Mouse (Mus musculus) c-Kit-positive CD71-positive TER-119-positive erythroid progenitor cells, embryonic 14.5 days (primary cell): Measurements from ENCODE around the gene Tmprss11c.
"Not testable (repeated sequence)": the region's sequence is repeated elsewhere in the genome, so short reads cannot be mapped to it uniquely, and the experiment has no call there.

Experiments
- DNase-seq: peaks from one replicate; pipeline ENCODE4 v3.0.0-alpha.2; 2013; ENCODE audit warnings: low spot score

Tmprss11c gene

DNA sequence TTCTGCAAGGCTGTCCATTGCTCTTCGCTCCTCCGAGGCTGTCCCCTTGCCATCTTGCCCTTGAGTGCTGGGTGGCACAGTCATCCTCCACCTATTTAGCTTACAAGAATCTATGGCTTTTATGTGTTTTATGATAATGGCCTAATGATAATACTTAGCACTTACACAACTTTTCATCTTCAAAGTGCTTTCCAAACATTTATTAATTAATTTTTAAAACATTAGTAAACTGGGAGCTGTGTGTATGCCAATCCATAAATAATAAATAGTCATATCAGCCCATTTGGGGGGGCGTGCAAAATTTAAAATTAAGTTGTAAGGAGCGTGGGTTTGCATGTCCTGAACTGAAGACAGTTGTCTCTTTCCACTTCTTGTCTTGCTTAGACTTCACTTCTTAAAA, at the start of gene Tmprss11c:
Tmprss11c (minus strand) TSS at position 101 of the 400 bp plus-strand sequence.
- DNase-seq, result no peak

DNA sequence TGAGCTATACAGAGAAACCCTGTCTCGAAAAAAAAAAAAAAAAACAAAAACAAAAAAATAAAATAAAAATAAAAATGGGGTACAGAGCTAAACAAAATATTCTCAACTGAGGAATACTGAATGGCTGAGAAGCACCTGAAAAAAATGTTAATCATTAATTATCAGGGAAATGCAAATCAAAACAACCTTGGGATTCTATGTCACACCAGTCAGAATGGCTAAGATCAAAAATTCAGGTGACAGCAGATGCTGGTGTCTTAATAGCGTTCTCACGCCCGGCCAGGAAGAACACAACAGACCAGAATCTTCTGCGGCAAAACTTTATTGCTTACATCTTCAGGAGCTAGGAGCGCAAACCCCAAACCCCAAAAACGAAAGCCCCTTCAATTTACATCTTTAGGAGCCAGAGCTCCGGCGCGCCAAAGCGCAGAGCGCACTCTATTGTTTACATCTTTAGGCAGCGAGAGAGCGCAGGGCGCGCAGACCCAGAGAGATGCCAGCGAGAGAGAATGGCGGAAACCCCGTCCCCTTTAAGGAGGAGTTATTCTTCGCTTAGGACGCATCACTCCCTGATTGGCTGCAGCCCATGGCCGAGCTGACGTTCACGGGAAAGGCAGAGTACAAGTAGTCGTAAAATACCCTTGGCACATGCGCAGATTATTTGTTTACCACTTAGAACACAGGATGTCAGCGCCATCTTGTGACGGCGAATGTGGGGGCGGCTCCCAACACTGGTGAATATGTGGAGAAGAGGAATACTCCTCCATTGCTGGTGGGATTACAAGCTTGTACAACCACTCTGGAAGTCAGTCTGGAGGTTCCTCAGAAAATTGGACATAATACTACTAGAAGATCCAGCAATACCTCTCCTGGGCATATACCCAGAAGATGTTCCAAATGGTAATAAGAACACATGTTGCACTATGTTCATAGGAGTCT, 29.2 kb upstream of the Tmprss11c start:
- not testable (repeated sequence) for DNase-seq

DNA sequence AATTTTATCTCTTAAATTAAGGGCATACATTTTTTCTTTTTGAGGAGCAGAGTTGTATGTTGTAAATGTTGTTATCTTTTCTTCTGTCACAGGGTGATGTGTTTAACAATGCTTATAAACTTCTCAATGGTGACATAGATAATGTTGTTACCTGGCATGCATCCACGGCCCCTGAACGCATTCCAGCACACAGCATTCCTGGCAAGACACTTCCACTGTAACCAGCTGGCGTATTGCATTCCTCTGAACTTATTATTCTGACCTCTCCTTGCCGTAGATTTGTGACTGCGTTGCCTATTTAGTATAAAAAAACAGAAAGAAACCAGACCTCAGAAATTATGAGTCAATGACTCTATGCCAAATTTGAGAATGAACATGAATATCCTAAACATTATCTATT, 17.0 kb upstream of the Tmprss11c start:
- no peak for DNase-seq

DNA sequence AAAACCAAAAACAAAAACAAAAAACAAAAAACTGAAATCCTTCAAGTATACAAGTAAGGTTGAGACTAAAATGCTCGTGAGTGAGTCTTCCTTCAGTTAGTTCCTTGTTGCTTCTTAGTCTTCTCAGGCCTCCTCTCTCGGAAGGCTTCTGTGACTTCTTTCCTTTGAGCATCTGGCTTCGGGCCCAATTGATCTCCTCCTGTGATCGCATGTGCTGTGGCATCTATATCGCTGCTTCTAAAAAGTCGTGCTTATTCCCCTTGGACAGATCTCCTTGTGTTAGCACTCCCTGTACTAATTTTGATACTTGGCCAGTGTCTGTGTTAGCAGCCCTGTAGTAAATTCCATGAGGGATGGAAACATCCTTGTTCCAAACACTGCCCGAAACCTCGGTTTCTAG, 14.8 kb upstream of the Tmprss11c start:
- no peak for DNase-seq

DNA sequence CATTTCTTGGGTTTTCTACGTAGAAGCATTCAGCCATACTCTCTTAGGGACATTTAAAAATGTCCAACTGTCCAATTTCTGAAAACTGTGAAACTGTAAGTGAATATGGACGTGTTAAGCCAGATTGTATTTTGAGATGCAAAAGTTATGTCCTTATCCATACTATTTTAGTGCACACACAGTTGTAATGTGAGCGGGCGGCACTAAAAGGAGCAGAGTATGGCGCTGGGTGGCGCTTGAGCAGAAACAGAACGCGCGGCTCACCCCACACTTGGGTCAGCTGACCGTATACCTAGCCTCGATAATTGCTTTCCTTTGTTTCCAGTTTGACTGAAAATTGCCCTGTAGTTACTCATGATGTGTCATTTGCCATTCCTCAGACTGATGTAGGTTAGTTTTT, 42.5 kb downstream of the Tmprss11c start:
- no peak for DNase-seq

DNA sequence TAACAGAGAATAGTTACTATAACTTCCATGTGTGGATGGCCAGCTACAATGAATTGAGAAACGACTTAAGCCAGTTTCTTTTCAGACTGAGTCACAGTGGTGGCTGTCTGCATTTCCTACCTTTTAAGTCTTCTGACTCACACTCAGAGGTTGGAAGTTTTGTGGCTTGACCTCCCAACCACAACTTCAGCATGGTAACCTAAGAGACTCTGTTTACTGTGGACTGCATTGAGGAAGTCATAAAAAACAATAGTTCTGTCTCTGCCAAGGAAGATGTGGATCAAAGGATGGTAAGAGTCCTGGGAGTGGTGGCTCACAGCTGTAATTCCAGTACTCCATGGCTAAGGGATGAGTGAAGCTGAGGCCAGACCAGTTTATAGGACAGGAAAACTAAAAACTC, 44.2 kb downstream of the Tmprss11c start:
- DNase-seq, result no peak

DNA sequence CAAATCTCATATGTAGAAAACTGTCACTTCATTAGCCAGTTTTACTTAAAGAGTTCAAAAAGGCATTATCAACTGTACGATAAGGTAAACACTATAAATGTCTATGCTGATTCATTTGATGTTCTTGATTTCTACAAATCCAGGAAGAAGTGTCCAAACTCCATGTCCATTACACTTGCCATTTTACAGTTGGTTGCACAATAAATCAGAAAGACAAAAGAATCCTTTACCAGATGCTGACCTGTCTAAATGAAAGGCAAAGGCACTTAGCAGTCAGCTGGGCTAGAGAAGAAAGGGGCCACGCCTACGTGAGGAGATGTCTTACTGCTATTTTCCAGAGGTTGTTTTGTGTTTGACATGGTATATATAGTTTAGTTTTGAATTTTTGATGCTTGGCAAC, 44.8 kb downstream of the Tmprss11c start:
- no peak for DNase-seq

DNA sequence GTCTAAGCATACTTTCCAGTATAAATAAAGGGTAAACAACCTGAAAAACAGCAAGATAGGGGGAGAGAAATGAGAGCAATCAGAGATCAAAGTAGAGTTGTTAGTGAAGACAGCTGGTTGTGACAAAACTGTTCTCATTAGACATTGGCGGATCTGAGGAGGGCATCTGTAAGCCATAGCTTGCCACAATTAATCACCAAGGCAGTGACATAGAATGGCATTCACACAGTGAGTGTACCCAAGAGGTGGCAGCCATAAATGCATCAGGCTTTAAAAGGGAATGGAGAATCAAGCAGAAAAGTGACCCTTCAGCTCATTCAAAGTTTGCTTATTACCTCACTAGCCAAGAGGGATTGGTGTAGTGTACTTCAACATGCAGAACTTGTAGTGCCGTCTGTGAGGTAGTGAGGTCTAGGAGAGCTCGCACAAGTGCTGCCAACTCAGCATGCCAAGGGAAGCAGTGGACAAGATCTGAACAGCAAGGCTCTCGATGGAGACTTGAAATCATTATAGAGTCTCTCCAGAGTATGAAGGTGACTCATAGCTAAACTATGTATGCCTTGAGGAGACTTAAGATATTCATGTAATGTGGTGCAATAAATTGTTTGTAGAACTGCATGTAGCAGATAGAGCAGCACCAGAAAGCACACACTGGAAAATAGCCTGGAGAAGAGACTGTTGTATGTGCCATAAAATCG, 61.8 kb downstream of the Tmprss11c start:
- DNase-seq, result no peak

DNA sequence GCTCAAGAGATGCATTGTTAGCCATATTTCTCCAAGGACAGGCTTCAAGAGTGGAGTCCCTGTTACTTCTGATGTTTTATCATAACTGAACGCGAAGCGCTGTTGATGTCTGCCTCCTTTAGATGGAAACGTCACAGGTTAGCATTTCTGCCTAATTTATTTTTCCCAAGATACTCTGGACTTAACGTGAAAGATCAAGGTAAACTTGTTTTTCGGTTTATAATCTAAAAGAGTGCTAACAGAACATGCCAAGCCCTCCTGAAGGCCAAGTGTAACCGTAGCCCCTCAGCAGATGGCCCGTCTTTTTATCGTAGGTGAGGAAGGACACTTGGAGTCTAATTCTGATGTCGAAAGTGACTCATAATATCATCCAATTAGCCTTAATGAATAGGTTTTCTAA, 91.3 kb downstream of the Tmprss11c start, which contains the start of gene Gnrhr:
Gnrhr (minus strand) TSS at position 101 of the 400 bp plus-strand sequence.
- DNase-seq, result no peak

DNA sequence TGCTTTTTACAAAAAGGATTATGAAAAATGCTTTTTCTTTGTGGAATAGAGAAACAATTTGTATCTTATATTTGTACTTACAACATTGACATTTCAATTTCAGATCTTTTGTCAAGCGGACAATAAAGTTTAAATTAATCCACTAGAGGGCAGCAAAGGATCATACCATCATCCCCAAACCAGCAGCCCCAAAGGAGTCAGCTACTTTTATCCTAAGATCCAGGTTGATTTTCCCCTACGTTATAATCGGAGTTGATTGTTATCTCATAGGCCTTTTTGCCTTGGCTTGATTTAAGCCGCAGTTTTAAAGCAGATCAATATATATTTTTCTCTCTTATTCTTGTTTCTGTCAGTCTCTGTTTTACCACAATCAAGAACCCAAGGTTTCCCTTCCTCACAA, 97.8 kb downstream of the Tmprss11c start:
- DNase-seq, result no peak

DNA sequence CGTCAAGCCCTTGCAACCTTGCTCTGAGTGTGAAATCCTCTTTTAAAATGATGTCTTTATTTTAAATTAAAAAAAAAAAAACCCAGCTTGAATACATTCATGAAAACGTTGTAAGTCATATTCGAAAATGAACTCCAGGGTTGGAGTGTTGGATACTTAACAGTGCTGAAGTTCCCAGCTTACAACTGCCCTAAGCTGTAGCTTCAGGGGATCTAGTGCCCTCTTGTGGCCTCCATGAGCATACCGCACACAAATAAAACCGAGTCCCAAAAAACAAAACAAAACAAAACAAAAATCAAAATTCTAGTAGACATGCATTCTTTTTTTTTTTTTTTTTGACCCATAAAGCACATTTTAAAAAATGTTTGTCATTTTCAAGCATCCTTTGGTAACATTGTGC, 98.3 kb downstream of the Tmprss11c start:
- DNase-seq, result peak; percentile 36

DNA sequence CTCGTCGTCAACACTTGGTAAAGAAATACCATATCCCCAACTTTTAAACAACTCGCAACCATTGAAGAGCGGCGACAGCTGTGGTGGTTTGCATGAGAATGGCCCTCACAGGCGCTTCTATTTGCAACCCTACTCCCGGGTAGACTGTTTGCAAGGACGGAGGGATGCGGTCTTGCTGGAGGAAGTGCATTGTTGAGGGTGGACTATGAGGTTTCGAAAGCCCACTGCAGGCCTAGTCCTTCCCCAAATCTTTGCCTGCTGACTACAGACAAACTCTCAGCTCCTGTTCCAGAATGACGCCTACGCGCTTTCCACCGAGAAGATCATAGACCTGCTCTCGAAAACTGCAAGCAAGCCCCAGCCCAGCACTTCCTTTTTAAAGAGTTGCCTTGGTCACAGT, 98.8 kb downstream of the Tmprss11c start:
- DNase-seq, result no peak

DNA sequence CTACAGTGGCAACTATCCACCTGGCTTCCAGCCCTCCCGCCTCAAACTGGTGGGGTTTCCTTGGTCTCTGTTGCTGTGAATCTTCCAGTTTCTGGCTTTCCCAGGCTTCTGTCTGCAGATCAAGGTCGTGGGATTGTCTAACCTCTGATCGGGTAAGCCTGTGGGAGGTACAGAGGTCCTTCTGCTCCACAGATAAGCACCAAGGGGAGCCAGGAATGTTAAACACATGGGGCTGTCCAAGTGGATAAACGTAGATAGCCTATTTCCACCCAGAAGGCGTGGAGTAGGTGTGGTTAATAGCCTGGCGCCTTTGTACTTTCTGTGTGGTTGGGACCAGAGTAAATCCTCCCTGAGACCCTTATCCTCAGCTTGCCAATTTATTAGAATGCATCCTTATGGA, 101.7 kb downstream of the Tmprss11c start:
- no peak for DNase-seq
